In genomic region chr11:87439796-87440420, GRCm38 (mm10) we compare ENCODE assay signal across 26 mouse cellular contexts. TPM values are rescaled to one million over a fixed set of nuclear protein-coding genes. Genes with fewer than 3 reads are reported as not detected.
"Had no signal": no experiment of that assay in that cellular context is flagged by ENCODE, and none has a peak within 500 bp of the region (broad histone marks: within the 10 kb centered on the region; RNA-seq: fewer than 3 reads in every experiment).

No protein-coding gene starts in this region.

- DNase-seq: kidney, adult 18-20 months; kidney, adult 9 months; kidney, postnatal 14 days; layer of hippocampus, postnatal 36 days; liver, postnatal 0 days; lung, embryonic 14.5 days; lung, postnatal 10 days; midbrain, embryonic 14.5 days; right cerebral cortex, adult 18-20 months; right cerebral cortex, postnatal 14 days; right cerebral cortex, postnatal 4 days; thymus, adult 2 months; thymus, postnatal 14 days; thymus, postnatal 4 days had no signal

- H3K9ac ChIP-seq: intestine, embryonic 15.5 days; limb, embryonic 12.5 days; limb, embryonic 15.5 days; liver, embryonic 14.5 days; liver, postnatal 0 days; lung, embryonic 14.5 days; neural tube, embryonic 12.5 days; neural tube, embryonic 15.5 days had no signal

- H3K36me3 ChIP-seq: intestine, embryonic 15.5 days; limb, embryonic 12.5 days; limb, embryonic 15.5 days; midbrain, embryonic 10.5 days; neural tube, embryonic 12.5 days; neural tube, embryonic 15.5 days had no signal

- ATAC-seq: intestine, embryonic 15.5 days; liver, postnatal 0 days had no signal

- H3K27ac ChIP-seq: intestine, embryonic 15.5 days; layer of hippocampus, adult 2 months; left cerebral cortex, adult 2 months; limb, embryonic 12.5 days; limb, embryonic 15.5 days; liver, embryonic 14.5 days; midbrain, embryonic 10.5 days; neural tube, embryonic 12.5 days; neural tube, embryonic 15.5 days had no signal

- H3K4me3 ChIP-seq: intestine, embryonic 15.5 days; layer of hippocampus, adult 2 months; left cerebral cortex, adult 2 months; limb, embryonic 12.5 days; limb, embryonic 15.5 days; megakaryocyte, embryonic 14.5 days; midbrain, embryonic 10.5 days; neural tube, embryonic 12.5 days; neural tube, embryonic 15.5 days had no signal

- H3K27me3 ChIP-seq: intestine, embryonic 15.5 days; limb, embryonic 12.5 days; limb, embryonic 15.5 days; neural tube, embryonic 12.5 days; neural tube, embryonic 15.5 days had no signal

- H3K4me1 ChIP-seq: limb, embryonic 12.5 days; neural tube, embryonic 12.5 days had no signal

- H3K9me3 ChIP-seq: intestine, embryonic 15.5 days; limb, embryonic 12.5 days; limb, embryonic 15.5 days; megakaryocyte, embryonic 14.5 days; midbrain, embryonic 10.5 days; neural tube, embryonic 12.5 days; neural tube, embryonic 15.5 days had no signal

- H3K4me2 ChIP-seq: intestine, embryonic 15.5 days; limb, embryonic 12.5 days; limb, embryonic 15.5 days; liver, embryonic 11.5 days; lung, embryonic 14.5 days; neural tube, embryonic 12.5 days; neural tube, embryonic 15.5 days had no signal

RNA-seq across cellular contexts. Expression of gene Tex14, which starts 35.0 kb away (rescaled TPM):
- polyA plus RNA-seq: liver, postnatal 0 days; midbrain, embryonic 10.5 days; stomach, embryonic 14.5 days had no signal
